Mouse (Mus musculus) cerebellum, postnatal 4 days (tissue): ENCODE results near the gene Tsku.

ENCODE experiments used
- DNase-seq, 2 experiments: peaks; one replicate each; pipeline ENCODE4 v3.0.0; 2022; ENCODE audit warnings: low spot score in 2 of 2, mixed read lengths in 1 of 2

The Tsku gene

DNA sequence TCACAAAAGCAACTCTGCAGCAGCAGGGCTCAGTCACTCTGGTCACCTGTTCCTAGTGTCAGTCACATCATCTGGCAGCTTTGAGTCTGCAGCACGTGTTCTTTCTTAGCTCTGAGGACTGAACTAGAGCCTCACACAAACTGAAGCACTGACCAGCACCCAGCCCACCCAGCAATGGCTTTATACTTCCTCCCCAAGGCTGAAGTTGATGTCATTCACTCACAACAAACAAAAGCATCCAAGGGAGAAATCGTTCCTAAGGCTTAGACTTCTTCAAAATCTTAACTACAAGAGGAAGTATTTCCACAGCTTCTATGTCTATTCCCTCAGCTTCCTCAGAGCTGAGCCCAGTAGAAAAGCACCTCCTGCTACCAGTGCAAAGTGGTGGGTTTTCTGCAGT lies 32.8 kb downstream of the Tsku start:
- no peak for DNase-seq

DNA sequence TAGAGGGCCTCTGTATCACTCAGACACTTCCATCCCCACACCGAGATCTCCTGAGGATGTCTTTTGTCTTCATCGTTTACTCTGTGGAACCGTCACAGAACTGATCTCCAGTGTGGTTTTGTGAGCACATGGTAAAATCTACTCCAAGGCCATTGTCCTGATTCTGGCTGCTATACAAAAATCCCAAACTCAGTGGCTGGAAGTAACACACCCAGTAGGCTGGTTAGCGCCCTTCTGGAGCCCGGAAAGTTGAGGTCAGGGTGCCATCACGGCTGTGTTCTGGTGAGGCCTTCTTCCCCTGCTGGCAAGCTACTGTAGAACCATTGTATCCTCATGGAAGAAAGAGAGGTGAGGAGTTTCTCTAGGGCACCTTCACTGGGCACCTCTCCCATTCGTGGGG lies 35.1 kb downstream of the Tsku start:
- no peak for DNase-seq

DNA sequence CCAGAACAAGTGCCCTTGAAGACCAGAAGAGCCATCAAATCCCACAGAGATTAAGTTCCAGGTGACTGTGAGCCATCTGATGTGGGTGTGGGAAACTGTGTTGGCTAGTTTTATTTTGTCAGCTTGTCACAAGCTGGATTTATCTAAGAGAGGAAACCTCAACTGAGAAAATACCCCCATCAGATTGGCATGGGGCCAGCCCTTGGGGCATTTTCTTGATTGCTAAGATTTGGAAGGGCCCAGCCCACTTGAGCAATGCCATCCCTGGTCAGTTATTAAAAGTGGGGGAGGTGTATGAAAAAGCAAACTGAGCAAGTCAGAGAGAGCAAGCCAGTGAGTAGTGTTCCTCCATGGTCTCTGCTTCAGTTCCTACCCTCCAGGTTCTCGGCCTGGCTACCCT lies 36.9 kb downstream of the Tsku start:
- DNase-seq = peak in 1 of 2 experiments; percentile 41

DNA sequence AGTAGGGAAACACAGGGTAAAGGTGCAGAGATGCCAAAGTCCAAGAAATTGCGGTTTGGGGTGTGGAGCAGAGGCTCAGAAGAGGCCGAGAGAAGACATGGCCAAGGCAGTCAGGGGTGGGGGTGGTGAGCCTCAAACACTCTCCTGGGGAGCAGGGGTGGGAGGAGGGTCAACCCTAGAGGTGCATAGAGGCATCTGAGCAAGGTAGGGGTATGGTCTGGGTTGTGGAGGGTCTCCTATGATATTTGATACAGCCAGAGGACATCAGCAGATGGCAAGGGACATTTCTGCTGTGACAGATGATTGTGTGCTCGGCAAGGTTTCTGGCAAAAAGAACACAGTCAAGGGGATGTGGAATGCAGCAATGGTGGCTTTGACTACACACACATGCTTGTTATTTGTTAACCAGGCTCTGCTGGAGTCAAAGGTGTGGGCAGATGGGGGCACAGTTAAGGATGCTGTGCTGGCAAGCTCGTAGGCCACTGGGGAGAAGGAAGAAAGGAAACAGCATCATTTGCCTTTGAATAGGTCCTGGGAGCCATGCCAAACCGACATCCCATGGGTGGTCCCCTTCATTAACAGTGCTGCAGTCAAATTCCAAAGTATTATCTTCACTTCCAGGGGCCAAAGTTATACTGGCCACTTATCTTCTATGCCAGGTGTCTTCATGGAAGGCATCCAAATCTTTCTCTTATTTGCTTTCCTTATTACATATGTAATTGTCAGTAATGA lies 37.7 kb downstream of the Tsku start:
- peak in 1 of 2 experiments; percentile 79 for DNase-seq

DNA sequence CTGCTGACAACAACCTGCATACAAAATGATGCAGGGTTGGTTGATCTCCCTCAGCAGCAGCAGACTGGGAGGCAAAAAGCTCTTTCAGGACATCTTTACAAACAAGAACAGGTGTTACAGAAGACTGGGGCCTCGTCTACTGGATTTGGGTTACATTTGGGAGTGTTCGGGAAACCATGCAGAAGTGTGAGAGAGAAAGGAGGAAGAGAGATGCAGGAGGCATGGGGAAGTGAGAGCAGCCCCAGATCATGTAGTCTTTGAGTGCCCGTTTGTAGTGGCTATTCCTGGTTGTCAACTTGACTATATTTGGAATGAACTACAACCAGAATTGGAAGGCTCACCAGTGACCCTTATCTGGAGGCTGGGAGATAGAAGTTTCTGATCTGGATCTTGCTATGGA lies 38.7 kb downstream of the Tsku start:
- DNase-seq = no peak

DNA sequence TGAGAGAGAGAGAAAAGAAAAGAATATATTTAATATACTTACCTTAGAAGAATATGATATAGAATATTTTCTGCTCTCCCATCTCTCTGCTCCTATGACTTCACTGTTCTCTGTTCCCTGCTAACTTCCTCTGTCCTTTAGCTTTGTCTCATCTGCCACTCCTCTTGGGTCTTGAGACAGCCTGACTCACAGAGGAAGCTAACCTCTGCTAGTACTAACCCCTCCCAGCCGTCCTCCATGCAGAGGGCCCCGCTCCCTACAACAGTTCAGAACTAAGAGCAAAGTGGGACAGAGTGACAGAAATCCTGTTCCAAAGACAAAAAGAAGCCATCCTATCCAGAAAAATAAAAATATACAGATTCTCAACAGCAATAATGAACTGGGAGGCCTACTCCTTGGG lies 40.0 kb downstream of the Tsku start, which contains the start of gene Acer3:
Gene Acer3, minus strand, starts transcription at position 126 of the 400 bp plus-strand sequence.
- no peak for DNase-seq

DNA sequence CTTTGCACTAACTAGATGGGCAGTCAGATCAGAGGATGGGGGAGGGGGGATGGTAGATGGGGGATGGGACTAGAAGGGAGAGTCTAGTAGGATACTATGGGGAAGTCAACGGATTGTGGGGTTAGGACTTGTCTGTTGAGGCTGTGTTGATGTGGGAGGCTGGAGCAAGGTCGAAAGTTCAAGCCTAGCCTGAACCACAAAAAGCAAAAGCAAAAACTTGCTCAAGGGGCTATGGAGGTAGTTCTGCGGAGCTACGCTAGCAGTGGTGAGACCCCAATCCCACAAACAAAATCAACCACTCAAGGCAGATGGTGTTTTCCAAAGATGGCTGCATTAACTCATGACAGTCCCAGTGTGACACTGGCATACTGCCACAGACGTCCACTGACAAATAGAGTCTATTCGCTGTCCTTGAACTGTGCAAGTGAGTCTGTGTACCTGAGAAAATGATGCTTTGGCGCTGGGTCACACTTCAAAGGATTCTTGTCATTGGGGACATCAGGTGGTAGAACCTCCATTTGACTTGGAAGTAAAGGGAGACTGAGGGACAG lies 41.0 kb downstream of the Tsku start:
- peak in 1 of 2 experiments; percentile 52 for DNase-seq

DNA sequence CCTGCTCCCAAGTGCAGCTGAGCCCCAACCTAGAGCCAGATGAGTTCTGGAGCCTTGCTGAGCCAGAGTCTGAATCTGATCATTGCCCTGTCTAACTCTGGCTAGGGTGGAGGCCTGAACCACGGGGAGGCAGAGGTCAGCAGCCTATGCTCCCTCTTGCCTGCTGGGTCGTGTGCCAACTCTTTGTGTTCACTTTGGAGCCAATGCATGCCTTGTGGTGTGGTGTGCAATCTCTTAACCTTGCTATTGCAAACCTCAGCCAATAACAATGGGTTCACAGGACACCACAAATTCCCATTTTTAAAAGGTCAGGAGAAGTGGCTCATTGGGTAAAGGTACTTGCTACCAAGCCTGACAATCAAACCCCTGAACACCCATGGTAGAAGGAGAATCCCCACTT lies 44.6 kb downstream of the Tsku start:
- no peak for DNase-seq

DNA sequence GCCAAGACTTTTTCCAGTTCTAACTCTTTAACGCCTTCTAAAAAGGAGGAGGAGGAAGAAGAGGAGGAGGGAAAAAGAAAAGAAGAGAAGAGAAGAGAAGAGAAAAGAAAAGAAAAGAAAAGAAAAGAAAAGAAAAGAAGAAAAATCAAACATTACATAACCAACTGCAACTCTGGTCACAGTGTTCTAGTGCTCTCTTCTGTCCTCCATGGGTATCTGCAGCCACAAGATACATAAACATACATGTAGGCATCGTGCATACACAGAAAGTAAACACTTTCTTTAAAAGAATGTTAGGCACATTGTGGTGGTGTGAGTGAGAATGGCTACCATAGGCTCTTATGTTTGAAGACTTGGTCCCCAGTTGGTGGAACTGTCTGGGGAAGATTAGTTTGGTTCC lies 46.0 kb downstream of the Tsku start:
- DNase-seq = no peak

DNA sequence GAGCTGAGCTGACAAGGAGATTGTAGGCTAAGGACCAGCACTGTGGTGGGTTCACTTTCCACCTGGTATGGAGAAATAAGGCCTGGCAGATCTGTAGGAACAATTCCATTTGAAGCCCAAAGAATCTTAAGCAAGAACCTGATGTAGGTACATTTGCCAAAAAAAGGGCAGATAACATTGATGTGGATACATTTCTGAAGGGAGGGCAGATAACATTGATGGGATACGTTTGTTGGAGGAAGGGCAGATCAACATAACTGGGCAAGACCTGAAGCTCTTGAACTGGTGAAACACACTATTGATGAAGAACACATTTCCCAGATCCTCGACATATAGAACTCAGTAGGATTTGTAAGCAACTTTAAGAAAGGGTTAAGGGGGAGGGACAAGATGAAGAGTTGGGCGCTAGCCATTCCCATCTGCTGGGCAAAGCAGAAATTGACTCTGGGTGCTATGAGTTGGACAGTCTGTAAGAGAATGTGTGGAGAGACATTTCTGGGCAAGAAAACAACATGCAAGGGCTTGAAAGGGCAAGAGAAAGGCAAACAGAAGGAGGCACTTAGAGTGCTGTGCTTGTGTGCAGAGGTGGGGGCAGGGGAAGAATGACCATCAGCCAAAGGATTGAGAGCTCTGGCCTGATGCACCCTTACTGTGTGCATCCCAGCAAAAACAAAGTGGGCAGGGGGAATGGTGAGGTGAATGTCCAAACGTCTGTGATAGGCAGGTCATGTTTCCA lies 48.8 kb downstream of the Tsku start:
- DNase-seq = no peak

DNA sequence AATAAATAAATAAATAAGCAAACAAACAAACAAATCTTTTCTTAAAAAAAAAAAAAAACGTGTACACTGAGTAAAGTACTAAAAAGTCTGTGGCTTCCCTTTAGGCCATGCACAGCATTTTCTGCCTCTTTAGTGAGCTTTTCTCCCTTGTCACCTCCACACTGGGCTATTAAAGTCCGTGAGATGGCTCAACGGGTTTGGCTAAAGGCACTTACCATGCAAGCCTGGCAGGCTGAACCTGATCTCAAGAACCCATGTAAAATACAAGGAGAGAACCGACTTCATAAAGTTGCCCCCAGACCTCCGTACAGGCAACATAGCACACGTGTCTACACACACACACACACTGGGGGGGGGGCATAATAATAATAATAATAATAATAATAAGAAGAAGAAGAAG lies 50.9 kb downstream of the Tsku start:
- no peak for DNase-seq

DNA sequence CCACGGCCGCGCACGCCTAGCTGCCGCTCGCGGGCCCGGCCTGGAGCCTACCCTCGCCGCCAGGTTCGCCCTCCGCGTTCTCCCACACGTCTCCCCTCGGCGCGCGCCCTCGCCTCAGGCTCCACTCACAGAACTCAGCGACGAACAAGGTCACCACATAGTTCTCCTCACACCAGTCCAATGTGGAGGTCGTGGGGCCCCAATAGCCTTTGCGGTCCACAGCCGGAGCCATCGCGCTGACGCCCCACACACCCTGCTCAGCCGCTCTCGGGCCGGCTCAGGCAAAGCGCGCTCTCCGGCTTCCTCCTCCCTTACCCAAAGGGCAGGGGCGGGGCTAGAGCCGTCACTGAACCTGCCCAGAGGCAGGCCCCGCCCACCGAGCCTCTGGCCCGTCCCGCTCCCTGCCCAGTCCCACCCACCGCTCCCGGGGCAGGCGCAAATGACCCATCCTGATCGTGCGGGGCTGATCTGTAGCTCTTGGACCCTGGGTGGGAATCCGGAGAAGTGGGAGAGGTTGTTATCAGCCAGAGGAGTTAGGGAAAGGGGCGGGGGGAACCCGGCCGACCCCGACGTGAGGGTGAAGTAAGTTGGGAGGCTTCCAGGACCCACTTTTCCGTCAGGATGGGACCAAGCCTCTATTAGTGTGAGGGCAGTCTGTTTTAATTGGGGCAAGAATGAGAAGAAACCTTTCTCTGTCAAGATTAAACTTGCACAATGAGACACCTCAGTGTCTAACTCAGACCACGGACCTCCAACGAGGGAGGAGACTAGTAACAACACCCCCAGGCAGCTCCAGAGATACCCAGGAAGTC lies 51.7 kb downstream of the Tsku start:
- DNase-seq = peak; percentile 66 to 87

DNA sequence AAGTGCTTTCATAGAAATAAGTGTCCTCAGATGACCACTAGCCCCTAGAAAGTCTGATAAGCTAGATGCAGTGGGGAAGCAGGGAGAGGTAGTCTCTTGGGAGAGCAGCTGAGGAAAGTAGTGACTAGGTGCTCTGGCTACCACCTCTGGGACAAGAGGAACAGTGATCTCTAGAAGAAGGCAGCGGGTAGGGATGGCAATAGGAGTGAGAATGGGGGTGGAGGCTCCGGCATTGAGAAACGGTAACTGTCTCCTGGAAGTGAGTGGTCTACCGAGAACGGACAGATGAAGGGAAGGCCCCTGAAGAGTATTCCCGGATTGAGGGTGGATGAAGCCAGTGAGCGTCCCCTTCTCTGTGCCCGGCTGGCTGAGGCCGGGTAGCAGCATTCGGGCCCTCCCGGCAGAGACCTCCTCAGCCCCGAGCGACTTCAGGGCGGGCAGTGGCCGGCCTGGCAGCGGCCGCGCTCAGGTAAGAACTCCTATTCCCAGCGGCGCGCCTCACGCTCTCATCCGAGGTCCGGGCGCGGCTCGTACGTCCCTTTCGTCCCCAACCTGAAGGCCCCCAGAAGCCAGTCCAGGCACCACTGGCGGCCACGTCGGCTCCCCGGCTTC lies 52.4 kb downstream of the Tsku start:
- DNase-seq = no peak

DNA sequence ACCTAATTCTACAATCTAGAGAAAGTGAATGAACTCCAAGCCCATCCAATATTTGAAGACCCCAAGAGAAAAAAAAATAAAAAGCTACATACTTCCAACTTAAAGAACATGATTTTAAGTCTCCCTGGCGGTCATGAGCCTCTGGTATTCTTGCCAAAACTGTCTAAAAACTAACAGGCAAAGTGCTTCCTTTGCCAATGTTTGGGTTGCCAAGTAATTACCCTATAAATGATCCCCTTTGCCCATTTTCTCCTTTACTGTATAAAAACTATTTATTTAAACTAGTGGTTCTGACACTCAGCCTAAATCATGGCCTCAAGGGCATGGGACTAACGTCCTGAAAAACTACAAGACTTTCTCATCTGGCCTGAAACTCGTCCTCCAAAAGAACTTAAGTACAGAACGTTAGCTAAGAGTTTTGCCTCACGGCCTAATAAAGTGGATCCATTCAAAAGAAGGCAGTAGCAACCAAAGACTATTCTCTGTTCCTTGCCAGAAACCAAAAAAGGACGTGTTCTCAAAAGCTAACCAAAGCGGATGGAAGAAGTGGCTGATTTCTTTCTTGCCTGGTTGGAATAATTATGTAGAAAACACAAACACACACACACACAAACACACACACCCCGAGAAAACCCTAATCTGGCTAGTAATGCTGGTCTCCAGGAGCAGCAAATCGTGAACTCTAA lies 53.1 kb downstream of the Tsku start:
- no peak for DNase-seq

DNA sequence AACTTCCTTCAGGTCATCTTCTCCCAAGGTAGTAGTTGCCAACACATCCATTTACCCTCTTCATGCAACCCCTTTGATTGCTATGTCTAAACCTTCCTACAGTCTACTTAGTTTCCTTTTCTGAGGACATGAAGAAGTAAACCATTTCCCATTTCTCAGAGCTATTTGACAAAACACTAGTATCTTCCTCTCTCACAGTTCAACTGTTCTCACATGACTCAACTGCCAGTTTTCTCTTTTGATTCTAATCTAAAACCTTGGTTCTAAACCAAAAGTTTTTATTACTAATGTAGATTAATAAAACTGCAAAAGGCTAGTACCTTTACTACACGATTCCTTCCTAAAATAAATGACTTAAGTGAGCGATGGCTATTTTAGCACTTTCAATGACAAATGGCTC lies 53.7 kb downstream of the Tsku start:
- no peak for DNase-seq
